Mouse (Mus musculus): ENCODE results near the gene Bcr. TPM values are rescaled to one million over a fixed set of nuclear protein-coding genes. Genes with fewer than 3 reads are reported as not detected.

Bcr gene
- polyA plus RNA-seq, 1 experiment from 2014 or later: 11.7 TPM

- Histone ChIP-seq H3K4me1 (replicated peaks) (peaks cover 43% of the 10 kb centered on the region), H3K9me3 (no peaks in the 10 kb centered on the region), H3K9ac (no peak overlapping the region), H3K27me3 (replicated peaks) (no peaks in the 10 kb centered on the region), H3K4me3 (replicated peaks) (no peak overlapping the region), H3K27ac (0 out of 2 replicates have a peak overlapping the region, but pooled peaks have one; percentile 17), H3K36me3 (no peaks in the 10 kb centered on the region), H3K4me2 (replicated peaks) (no peak overlapping the region)
- ATAC-seq: no peak
- WGBS: 82% methylated on average over 2 of the region's 2 CpGs
Measured at GRCm38 (mm10) chr10:75103502-75103901, 43.1 kb downstream of the Bcr start.

GRCm38 (mm10) chr10:75104191-75105098, 44.1 kb downstream of the Bcr start:
- 44% methylated on average over 9 of the region's 9 CpGs for WGBS
- Histone ChIP-seq H3K27ac (no peak overlapping the region; the same call in 1 of the 2 replicates), H3K36me3 (no peaks in the 10 kb centered on the region), H3K9ac (no peak overlapping the region), H3K4me1 (replicated peaks) (peaks cover 36% of the 10 kb centered on the region), H3K27me3 (replicated peaks) (no peaks in the 10 kb centered on the region), H3K4me3 (replicated peaks) (no peak overlapping the region), H3K9me3 (no peaks in the 10 kb centered on the region), H3K4me2 (replicated peaks) (no peak overlapping the region)
- ATAC-seq: peak; percentile 61

- peaks cover 36% of the 10 kb centered on the region for H3K4me1 ChIP-seq (replicated peaks)
- no peaks in the 10 kb centered on the region for H3K9me3 ChIP-seq
- H3K27ac ChIP-seq: no peak overlapping the region
- no peaks in the 10 kb centered on the region for H3K27me3 ChIP-seq (replicated peaks)
- WGBS: 60% methylated on average over 4 of the region's 4 CpGs
- no peak overlapping the region for H3K4me3 ChIP-seq (replicated peaks)
- no peaks in the 10 kb centered on the region for H3K36me3 ChIP-seq
- peak; percentile 65; the same call in 1 of the 2 replicates for ATAC-seq
- H3K9ac ChIP-seq: no peak overlapping the region
- no peak overlapping the region for H3K4me2 ChIP-seq (replicated peaks)
Measured at GRCm38 (mm10) chr10:75105099-75105461, 44.7 kb downstream of the Bcr start.

GRCm38 (mm10) chr10:75105687-75106086, 45.3 kb downstream of the Bcr start:
- Histone ChIP-seq H3K4me1 (replicated peaks) (peaks cover 33% of the 10 kb centered on the region), H3K9ac (no peak overlapping the region), H3K4me3 (replicated peaks) (no peak overlapping the region), H3K9me3 (no peaks in the 10 kb centered on the region), H3K27me3 (replicated peaks) (no peaks in the 10 kb centered on the region), H3K27ac (no peak overlapping the region), H3K36me3 (no peaks in the 10 kb centered on the region), H3K4me2 (replicated peaks) (no peak overlapping the region)
- WGBS: 81% methylated on average over 5 of the region's 5 CpGs
- no peak for ATAC-seq

- no peak for ATAC-seq
- Histone ChIP-seq H3K9me3 (no peaks in the 10 kb centered on the region), H3K4me2 (replicated peaks) (no peak overlapping the region), H3K27me3 (replicated peaks) (no peaks in the 10 kb centered on the region), H3K36me3 (no peaks in the 10 kb centered on the region), H3K27ac (peak overlapping the region; percentile 45), H3K4me3 (replicated peaks) (no peak overlapping the region), H3K4me1 (replicated peaks) (peaks cover 33% of the 10 kb centered on the region), H3K9ac (no peak overlapping the region; the same call in 1 of the 2 replicates)
- 18% methylated on average over 5 of the region's 5 CpGs for WGBS
Measured at GRCm38 (mm10) chr10:75106940-75107381, 46.6 kb downstream of the Bcr start.

- H3K27me3 ChIP-seq (replicated peaks): no peaks in the 10 kb centered on the region
- no peaks in the 10 kb centered on the region for H3K36me3 ChIP-seq
- peaks cover 33% of the 10 kb centered on the region for H3K4me1 ChIP-seq (replicated peaks)
- WGBS: 70% methylated on average over 3 of the region's 3 CpGs
- H3K9me3 ChIP-seq: no peaks in the 10 kb centered on the region
- H3K27ac ChIP-seq: no peak overlapping the region
- no peak overlapping the region for H3K4me2 ChIP-seq (replicated peaks)
- no peak overlapping the region for H3K9ac ChIP-seq
- no peak for ATAC-seq
- no peak overlapping the region for H3K4me3 ChIP-seq (replicated peaks)
Measured at GRCm38 (mm10) chr10:75108092-75108491, 47.7 kb downstream of the Bcr start.

- Histone ChIP-seq H3K4me1 (replicated peaks) (peaks cover 15% of the 10 kb centered on the region), H3K36me3 (no peaks in the 10 kb centered on the region), H3K4me2 (replicated peaks) (no peak overlapping the region), H3K4me3 (replicated peaks) (no peak overlapping the region), H3K27ac (no peak overlapping the region), H3K9ac (no peak overlapping the region), H3K9me3 (no peaks in the 10 kb centered on the region), H3K27me3 (replicated peaks) (no peaks in the 10 kb centered on the region)
- ATAC-seq: no peak
- WGBS: 75% methylated on average over 11 of the region's 11 CpGs
Measured at GRCm38 (mm10) chr10:75111446-75112201, 51.2 kb downstream of the Bcr start.

- no peaks in the 10 kb centered on the region for H3K36me3 ChIP-seq
- H3K27me3 ChIP-seq (replicated peaks): no peaks in the 10 kb centered on the region
- H3K4me3 ChIP-seq (replicated peaks): no peak overlapping the region
- WGBS: 76% methylated on average over 3 of the region's 3 CpGs
- H3K9ac ChIP-seq: no peak overlapping the region
- no peak for ATAC-seq
- no peak overlapping the region for H3K27ac ChIP-seq
- peaks cover 13% of the 10 kb centered on the region for H3K4me1 ChIP-seq (replicated peaks)
- H3K4me2 ChIP-seq (replicated peaks): no peak overlapping the region
- H3K9me3 ChIP-seq: no peaks in the 10 kb centered on the region
Measured at GRCm38 (mm10) chr10:75112405-75112804, 52.0 kb downstream of the Bcr start.

GRCm38 (mm10) chr10:75113620-75114019, 53.2 kb downstream of the Bcr start:
- no peaks in the 10 kb centered on the region for H3K9me3 ChIP-seq
- no peaks in the 10 kb centered on the region for H3K36me3 ChIP-seq
- H3K4me1 ChIP-seq (replicated peaks): peaks cover 11% of the 10 kb centered on the region
- no peak overlapping the region for H3K4me3 ChIP-seq (replicated peaks)
- no peak for ATAC-seq
- no peak overlapping the region for H3K4me2 ChIP-seq (replicated peaks)
- H3K27me3 ChIP-seq (replicated peaks): no peaks in the 10 kb centered on the region
- no peak overlapping the region for H3K9ac ChIP-seq
- no peak overlapping the region for H3K27ac ChIP-seq
- 90% methylated on average over 9 of the region's 9 CpGs for WGBS

GRCm38 (mm10) chr10:75115240-75115639, 54.8 kb downstream of the Bcr start:
- H3K4me3 ChIP-seq (replicated peaks): no peak overlapping the region
- H3K9me3 ChIP-seq: no peaks in the 10 kb centered on the region
- no peaks in the 10 kb centered on the region for H3K36me3 ChIP-seq
- H3K27me3 ChIP-seq (replicated peaks): no peaks in the 10 kb centered on the region
- H3K4me1 ChIP-seq (replicated peaks): peaks cover 18% of the 10 kb centered on the region
- peak; percentile 60 for ATAC-seq
- H3K4me2 ChIP-seq (replicated peaks): no peak overlapping the region
- H3K27ac ChIP-seq: no peak overlapping the region
- whole genome bisulfite sequencing: 61% methylated on average over 5 of the region's 5 CpGs
- H3K9ac ChIP-seq: no peak overlapping the region

- H3K9me3 ChIP-seq: no peaks in the 10 kb centered on the region
- no peak overlapping the region for H3K27ac ChIP-seq
- H3K36me3 ChIP-seq: no peaks in the 10 kb centered on the region
- H3K4me2 ChIP-seq (replicated peaks): no peak overlapping the region
- no peaks in the 10 kb centered on the region for H3K27me3 ChIP-seq (replicated peaks)
- H3K4me3 ChIP-seq (replicated peaks): no peak overlapping the region
- peaks cover 23% of the 10 kb centered on the region for H3K4me1 ChIP-seq (replicated peaks)
- no peak overlapping the region for H3K9ac ChIP-seq
- peak; percentile 32; the same call in 1 of the 2 replicates for ATAC-seq
- WGBS: 61% methylated on average over 7 of the region's 7 CpGs
Measured at GRCm38 (mm10) chr10:75116842-75117457, 56.6 kb downstream of the Bcr start.

GRCm38 (mm10) chr10:75118444-75118843, 58.1 kb downstream of the Bcr start:
- H3K9ac ChIP-seq: no peak overlapping the region
- WGBS: 78% methylated on average over 6 of the region's 6 CpGs
- H3K27ac ChIP-seq: no peak overlapping the region
- H3K4me3 ChIP-seq (replicated peaks): no peak overlapping the region
- no peaks in the 10 kb centered on the region for H3K9me3 ChIP-seq
- no peak overlapping the region for H3K4me2 ChIP-seq (replicated peaks)
- H3K36me3 ChIP-seq: no peaks in the 10 kb centered on the region
- H3K27me3 ChIP-seq (replicated peaks): no peaks in the 10 kb centered on the region
- ATAC-seq: no peak
- peaks cover 23% of the 10 kb centered on the region for H3K4me1 ChIP-seq (replicated peaks)
